Mouse (Mus musculus) mouse embryonic stem cell (cell line): ENCODE measurements at regions not wholly inside any gene's neighbourhood (a gene's known extent, or its start where the extent isn't known, plus 50 kb on each side); places are given as distances from the start of the nearest gene placed in this dataset.

Experiments
- in situ Hi-C, 2 experiments: fragments of 300-500 bp; cut with MboI; formaldehyde crosslinking; loops; 1 replicate in 1 of 2; 3 replicates in 1 of 2; pipeline ENCODE4 v1.14.3; 2019 to 2020; ENCODE audit warnings: low sequenced_read_pairs in 2 of 2, low pct_unique_long_range_greater_than_20kb in 1 of 2, mixed read lengths in 1 of 2; ENCODE audit not compliant: unreplicated experiment in 1 of 2

DNA sequence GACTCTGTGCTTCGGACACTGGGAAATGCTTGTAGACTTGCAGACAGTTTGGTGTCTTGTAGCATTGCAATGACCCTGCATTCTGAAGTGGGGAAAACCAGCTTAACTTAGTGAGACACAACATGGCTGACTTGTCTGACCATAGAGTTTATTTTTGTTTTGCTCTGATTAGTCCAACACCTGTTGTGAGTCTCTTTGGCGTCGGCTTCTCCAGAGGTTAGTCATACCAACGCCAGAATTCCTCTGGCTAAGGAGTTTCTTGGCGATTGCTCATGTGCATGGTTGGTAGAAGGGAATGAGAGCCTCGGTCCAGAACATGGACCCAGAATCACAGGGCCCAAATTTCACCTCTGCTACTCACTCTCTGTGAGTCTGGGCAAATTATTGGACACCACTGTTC is 82.9 kb upstream of the Armc2 start:
- in situ Hi-C loops, result no loop called here

DNA sequence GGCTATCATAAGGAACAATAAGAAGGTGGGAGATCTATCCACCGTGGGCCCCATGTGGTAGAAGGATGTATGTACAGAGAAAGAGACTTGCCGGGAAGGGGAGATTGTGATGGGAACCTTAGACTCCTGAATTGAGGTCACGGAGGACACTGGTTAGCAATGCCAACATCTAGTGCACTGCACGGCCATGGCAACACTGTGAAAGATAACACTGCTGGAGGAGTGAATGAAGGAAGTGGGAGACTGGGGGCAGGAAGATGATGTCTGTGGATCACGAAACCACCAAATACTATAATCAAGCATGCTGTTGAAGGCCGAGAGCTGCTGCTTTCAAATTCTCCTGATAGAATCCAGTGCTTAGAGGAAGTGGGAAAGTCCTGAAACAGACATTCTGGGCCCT is 78.7 kb upstream of the Armc2 start:
- in situ Hi-C loops, result no loop called here

DNA sequence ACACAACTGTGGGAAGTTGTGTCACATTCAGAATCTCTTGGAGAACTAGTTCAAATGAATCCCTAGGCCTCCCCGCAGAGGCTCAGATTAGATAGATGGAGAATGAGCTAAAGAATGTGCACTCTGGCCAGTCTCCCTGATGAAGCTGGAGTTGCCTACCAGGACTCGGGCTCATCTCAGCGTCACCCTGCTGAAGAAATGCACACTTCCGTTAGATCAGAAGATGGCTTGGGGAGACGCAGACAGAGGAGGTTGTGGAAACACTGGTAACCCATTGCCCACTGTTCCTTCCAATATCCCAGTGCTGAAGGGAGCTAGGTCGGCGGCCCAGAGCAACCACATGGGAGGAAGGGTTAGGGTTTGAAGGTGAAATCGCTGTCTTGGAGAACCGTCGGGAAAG is 77.7 kb upstream of the Armc2 start:
- in situ Hi-C loops, result no loop called here

DNA sequence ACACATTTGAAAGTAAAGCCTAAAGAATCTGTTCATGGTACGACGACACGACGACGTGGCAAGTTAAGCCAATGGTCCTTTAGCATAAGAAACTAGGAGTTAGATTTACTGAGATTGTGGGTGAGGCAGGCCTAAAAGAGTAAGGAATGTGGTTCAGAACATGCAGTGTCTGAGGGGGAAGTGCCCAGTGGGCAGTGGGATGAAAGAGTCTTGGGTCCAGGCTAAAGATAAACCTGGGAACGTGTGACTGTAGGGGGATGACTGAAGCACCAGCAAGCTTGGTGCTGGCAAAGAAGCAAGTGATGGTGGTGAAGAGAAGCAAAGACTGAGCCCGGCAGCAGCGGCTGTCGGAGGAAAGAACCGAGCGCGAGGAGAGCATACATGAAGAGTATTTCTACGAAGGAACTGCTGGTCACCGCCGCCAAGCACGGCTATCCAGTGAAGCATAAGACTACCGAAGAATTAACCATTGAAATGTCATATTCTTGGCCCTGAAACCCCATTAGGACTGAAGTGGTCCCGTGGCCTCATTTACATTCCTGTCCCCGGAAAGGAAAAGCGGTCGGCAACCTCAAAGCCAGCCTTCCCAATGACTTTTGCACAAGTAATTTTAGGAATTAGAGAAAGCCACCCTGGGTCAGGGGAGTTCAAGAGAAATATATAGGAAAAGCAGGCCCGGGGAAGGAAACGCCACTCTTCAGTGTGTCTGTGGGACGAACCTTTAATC is 76.2 kb upstream of the Armc2 start:
- in situ Hi-C loops, result no loop called here

DNA sequence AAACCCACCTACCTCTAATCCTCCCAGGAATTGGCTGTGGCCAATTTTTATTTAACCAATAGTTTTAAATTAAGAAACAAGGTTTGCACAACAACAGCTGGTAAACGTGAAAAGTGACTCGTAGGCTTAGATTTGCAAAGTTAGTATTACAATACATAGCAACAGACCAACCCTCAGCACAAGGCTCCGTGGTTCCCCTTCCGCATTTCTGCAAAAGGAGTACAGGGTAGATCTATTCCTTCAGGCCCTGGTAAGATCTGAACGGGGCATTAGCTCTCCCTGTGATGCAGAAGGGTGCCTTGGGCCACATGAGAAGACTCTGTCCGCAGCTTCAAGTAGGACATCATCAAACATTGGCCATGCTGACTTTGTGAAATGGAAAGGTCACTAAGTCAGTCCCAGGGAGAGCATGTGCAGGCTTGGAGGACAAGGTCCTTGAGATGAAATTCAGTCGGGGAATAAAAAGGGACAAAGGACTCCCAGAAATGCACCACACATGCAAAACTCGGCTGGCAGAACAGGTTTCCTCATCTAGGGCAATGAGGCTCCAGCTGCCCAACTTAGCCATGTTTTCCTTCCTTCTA is 75.0 kb upstream of the Armc2 start:
- in situ Hi-C loops, result no loop called here

DNA sequence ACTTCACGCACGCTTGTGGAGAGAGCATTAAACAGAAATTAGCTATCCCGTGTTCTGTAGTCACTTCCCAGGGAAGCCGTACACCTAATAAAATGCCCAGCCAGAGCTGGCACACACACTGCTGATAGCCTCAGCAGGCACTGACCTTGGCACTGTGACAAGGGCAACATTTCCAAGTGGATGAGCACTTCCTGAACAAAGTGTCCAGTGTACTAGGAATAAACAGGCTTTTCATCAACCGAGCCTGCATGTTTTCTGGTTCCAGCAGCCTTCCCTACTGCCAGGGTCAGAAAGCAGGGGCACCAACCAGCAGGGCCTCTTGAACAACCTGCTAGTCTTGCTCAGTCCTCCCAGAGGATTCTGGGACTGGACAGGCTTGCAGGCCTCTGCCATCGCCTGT is 74.3 kb upstream of the Armc2 start:
- in situ Hi-C loops, result no loop called here

DNA sequence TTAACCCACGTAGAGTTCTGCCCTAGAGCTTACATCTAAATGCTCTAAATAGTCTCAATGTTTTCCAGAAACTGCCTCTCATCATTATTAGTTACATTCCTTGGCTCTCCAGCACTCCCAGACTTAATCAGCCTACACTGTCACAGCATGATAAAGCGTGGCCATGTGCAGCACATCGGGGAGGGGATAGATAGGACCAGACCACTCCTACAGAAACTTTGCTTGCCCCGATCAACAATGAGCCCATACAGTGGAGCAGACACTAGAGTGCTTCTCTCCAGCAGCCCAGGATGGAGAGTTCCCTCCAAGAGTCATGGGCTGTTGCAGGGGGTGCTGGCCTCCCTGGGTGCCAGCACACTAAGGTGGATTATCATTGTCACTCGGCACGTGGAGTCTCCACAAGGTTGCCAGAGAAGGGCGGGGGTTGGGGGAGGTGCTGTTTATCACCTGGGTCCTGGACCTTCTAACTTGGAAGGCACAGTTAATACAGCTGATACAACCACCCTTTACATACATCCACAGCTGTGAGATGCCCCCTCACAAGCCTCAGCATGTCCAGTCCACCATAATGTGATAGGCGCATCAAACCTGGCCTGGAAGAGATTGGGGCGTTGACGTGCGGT is 73.4 kb upstream of the Armc2 start:
- in situ Hi-C loops, result no loop called here

DNA sequence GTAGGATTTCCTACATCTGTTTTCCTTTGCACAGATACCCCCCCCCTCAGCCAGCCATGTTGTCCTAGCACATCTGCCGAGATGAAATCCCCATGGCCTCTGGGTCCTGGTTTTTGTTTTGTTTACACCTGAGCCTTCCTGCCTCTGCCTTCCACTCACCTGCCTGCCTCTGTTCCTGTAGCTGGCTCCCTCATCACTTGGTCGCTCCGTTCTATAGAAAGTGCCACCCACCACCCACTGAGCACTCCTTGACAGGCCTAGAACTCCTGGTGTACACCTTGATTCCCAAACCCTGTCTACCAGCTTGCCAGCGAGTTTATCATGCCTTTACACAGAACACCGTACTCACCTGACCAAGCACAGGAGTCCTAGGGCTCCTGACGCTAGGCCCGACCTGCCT is 72.6 kb upstream of the Armc2 start:
- in situ Hi-C loops, result no loop called here

DNA sequence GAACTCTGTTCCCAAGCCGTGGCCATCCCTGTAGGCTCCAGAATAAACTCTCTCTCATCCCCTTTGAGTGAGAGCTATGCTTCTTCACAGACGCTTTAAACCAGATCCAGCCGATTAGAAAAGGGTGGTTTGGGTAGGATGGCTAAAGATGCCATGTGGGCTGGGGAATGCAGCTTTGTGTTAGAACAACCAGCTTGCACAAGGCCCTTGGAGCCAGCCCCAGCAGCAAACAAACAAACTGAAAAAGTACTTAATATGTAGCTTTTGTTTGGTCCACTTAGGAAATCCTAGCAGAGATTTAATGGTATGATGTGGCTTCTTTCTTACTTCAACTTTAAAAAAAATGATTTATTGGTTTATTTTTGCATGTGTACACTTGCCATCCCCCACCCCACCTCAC is 71.9 kb upstream of the Armc2 start:
- in situ Hi-C loops, result no loop called here

DNA sequence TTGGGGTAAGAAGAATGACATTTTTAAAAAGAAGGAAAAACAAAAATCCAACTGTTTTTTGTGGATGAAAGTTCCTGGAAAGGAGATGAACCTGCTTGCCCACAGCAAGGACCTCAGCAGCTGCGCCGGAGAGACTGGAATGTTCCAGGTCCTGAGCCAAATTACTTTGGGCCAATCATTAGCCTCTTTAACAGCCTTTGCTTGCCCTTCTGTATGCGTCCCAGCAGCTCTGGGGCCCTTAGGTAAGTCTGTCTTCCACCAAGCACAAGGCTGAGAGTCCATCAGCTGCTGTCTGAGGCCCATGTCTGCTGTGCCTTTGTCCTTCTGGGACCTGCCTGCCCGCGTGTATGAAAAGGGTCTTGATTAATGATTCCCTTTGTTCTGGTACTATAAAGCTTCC is 71.4 kb upstream of the Armc2 start:
- in situ Hi-C loops, result no loop called here

DNA sequence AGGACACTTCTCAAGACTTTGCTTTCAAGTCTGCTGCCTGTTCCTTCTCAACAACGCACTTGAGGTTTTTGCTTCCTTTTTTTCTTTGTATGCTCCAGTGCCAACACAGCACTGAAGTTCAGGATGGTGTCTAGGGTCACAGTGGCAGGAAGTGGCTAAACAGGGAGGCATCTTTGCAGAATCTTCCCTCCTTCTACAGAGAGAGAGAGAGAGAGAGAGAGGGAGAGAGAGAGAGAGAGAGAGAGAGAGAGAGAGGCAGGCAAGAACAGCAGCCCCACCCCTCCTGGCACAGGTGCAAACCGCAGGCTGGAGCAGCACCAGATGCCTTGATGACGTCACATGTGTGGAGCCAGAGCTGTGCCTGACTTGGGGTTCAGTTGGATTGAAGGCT is 71.0 kb upstream of the Armc2 start:
- in situ Hi-C loops, result no loop called here

DNA sequence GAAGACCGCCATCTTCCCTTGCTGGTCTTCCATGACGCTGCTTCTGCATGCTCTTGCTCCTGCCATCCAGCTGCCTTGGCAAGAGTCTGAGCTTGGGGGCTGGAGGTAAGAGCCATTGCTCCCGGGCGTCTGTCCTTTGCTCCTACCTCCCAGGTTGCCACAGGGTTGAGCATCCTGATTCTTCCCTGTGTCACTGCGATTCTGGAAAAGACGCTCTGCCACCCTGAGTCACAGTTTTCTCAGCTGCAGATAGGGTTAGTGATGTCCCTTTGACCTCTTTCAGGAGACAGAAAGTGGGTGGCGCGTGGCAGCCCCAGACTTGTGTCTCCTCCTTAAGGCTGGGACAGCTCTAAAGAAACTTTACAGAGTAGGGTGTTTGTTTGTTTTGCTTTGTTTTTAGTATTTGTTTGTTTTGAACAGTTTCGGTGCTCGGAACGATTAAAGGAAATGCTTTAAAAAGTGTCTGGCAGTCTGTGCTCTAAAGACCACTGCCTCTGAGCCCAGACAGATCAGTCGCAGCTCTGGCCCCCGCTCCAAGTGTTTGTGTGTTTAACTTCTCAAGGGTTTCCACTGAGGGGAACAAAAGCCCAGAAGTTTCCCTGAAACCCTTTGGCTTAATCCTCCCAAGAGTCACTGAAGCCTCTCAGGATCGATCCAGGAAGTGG is 70.5 kb upstream of the Armc2 start:
- in situ Hi-C loops, result no loop called here

DNA sequence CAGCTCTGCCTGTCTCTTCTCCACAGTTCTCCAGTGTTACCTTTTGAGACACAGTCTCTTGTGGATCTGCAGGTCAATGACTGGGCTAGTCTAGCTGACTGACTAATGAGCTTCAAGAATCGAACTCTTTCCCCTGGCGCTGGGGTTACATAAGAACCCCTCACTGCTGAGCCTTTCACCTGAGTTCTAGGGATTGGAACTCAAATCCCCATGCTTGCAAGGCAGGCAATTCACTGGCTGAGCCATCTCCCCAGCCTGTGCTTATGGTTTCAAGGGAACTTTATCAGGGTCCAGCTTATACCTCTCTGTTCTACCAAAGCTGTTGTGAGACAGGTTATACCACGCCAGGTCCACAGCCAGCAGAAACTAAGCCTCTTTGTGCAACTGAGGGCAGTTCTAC is 69.7 kb upstream of the Armc2 start:
- in situ Hi-C loops, result no loop called here

DNA sequence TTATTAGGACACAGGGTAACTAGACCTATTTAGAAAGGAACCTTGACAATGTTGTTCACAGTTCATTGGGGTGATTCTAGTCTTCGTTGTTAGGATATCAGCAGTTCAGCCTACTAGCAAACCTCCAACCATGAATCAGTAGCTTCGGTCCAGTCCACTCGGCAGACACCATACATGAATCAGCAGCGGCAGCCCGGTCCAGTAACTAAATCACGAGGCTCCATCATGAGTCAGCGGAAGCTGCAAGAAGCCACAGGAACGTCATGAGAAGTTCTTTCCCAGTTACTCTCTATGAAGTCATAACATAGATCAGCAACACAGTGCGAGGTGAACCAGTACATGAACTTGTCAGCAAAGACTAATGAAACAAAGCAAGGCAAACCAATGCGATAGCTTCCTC is 68.4 kb upstream of the Armc2 start:
- in situ Hi-C loops, result no loop called here

DNA sequence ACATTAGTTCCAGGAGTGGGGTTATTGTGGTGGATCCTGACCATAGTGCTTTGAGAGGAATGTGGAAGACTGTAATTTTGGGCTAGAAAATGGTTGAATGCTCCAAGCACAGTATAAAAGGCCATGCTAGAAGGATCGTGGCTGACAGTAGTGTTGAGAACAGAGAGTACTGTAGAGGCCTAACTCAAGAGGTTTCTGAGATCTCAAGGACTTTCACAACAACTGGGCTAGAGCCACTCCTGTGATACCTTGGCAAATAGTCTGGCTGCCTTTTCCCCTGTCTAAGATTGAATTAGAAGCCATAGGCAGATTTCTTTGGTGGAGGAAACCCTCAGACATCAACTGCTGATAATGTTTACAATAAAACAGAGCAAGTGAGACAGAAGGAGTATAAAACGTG is 67.1 kb upstream of the Armc2 start:
- in situ Hi-C loops, result no loop called here

DNA sequence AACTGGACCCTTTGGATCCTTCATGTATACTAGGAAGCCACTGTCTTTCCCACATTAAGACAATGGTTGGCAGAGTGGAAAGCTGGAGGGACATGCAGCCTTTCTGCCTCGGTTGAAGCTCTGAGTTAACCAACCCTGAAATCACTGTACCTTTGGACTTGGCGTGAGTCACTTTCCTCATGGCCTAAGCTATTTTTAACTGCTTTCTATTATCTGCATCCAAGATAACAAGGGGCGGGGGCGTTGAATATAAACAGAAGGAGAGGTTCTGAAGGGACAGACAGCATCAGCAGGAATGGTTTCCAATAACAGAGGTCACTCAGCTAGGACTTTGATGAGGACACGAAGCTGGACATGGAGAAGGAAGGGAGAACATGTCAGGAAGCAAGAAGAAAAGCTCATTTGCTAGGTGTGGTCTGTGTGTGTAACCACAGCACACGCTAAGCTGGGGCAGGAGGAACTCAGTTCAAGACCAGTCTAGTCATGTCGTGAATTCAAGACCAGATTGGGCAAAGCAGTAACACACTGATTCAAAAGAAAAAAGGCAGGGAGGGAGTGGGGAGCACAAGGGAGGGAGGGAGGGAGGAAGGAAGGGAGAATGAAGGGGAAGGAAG is 64.1 kb upstream of the Armc2 start:
- in situ Hi-C loops, result no loop called here

DNA sequence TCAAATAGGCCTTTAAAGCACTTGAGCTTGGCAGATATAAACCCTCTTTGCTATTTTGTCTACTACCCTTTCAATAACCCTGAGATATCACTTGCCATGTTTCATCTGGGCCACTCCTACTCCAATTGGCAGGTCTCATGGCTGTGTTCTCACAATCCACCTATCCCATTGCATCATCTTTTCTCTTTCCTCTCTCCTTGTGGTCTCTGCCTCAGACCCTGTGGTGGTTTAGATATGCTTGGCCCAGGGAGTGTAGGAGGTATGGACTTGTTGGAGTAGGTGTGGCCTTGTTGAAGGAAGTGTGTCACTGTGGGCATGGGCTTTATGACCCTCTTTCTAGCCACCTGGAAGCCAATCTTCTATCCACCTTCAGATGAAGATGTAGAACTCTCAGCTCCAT is 61.5 kb upstream of the Armc2 start:
- in situ Hi-C loops, result no loop called here

DNA sequence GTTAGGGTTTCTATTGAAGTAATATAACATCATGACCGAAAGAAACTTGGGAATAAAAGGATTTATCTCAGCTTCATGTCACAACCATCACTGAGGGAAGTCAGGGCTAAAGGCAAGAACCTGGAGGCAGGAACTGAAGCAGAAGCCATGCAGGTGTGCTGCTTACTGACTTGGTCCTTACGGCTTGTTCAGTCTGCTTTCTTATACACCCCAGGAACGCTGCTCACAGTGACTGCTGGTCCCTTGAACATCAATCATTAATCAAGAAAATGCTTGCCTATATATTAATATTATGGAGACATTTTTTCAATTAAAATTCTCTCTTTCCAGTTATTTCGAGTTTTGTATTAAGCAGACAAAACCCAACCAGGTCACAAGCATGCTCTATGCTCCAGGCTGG is 58.5 kb upstream of the Armc2 start:
- in situ Hi-C loops, result no loop called here

DNA sequence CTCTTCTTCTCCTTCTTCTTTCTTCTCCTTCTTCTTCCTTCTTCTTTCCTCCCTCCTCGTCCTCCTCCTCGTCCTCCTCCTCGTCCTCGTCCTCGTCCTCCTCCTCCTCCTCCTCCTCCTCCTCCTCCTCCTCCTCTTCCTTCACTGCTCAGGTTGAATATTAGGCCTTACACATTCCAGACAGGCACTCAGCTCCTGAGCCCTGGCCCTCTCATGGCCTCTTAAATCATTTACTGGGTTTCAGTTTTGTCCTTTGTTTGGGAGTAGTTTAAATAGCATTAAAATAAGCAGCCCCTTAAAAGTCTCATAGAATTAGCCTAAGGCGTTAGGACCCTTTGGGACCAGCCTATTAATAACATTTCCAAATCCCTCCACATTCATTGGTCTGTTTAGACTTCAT is 57.3 kb upstream of the Armc2 start:
- in situ Hi-C loops, result no loop called here
